Mouse (Mus musculus) intestine, postnatal 0 days (tissue): ENCODE measurements around the gene Taf1d. TPM values are rescaled to one million over a fixed set of nuclear protein-coding genes. Genes with fewer than 3 reads are reported as not detected.

Experiments
- ATAC-seq: fragments of 200-750 bp; cut with Nextera tagmentation; 2 replicates; pipeline ENCODE4 v1.8.0; 2017; ENCODE audit warnings: mild to moderate bottlenecking, moderate TSS enrichment, moderate library complexity
- H3K27ac ChIP-seq: fragments of 300-500 bp; sonication (generic); 2 replicates; pipeline ENCODE4 v1.5.1; 2014; ENCODE audit warnings: mild to moderate bottlenecking, low read depth, low read length, moderate library complexity
- H3K27me3 ChIP-seq: fragments of 300-500 bp; sonication (generic); replicated peaks from 2 replicates; pipeline ENCODE4 v1.6.1; 2014; ENCODE audit warnings: low read length, mixed read lengths; ENCODE audit not compliant: control insufficient read depth, insufficient read depth
- H3K36me3 ChIP-seq: fragments of 300-500 bp; sonication (generic); 2 replicates; pipeline ENCODE4 v1.6.1; 2014; ENCODE audit warnings: mild to moderate bottlenecking, moderate library complexity; ENCODE audit not compliant: control insufficient read depth, insufficient read depth
- H3K4me1 ChIP-seq: fragments of 300-500 bp; sonication (generic); replicated peaks from 2 replicates; pipeline ENCODE4 v1.6.1; 2014; ENCODE audit warnings: antibody characterized with exemption, low read length, mixed read lengths; ENCODE audit not compliant: control insufficient read depth, insufficient read depth
- H3K4me2 ChIP-seq: fragments of 300-500 bp; sonication (generic); replicated peaks from 2 replicates; pipeline ENCODE4 v1.6.1; 2014; ENCODE audit warnings: low read depth, mild to moderate bottlenecking, moderate library complexity
- H3K4me3 ChIP-seq: fragments of 300-500 bp; sonication (generic); 2 replicates; pipeline ENCODE4 v1.5.1; 2014; ENCODE audit warnings: low read depth, low read length
- H3K9ac ChIP-seq: fragments of 300-500 bp; sonication (generic); 2 replicates; pipeline ENCODE4 v1.6.1; 2014; ENCODE audit warnings: mild to moderate bottlenecking, low read depth, low read length
- H3K9me3 ChIP-seq: fragments of 300-500 bp; sonication (generic); 2 replicates; pipeline ENCODE4 v1.6.1; 2016; ENCODE audit warnings: mixed run types; ENCODE audit not compliant: control insufficient read depth
- CTCF ChIP-seq: sonication (generic); IDR thresholded peaks from 2 replicates; pipeline ENCODE4 v1.5.1; 2016; ENCODE audit warnings: low read depth, mild to moderate bottlenecking, control low read depth, antibody characterized with exemption, moderate library complexity
- WGBS: fragments of 180-500 bp; shearing (Covaris S2); extraction: QIAGEN DNeasy Blood & Tissue Kit; methylation state at CpG from one replicate; pipeline ENCODE4 v1.1.7; 2014; 5-methylcytosine and 5-hydroxymethylcytosine counted together
- polyA plus RNA-seq: library from polyadenylated mRNA; unstranded; fragments of >200 nt; fragmentation: Nextera tagmentation; extraction: Ambion mirVana; gene quantifications from 2 replicates; pipeline ENCODE4 v1.2.1, GENCODE M21; 2015

The Taf1d gene
- polyA plus RNA-seq, 1 experiment from 2014 or later, result 41.5 TPM

DNA sequence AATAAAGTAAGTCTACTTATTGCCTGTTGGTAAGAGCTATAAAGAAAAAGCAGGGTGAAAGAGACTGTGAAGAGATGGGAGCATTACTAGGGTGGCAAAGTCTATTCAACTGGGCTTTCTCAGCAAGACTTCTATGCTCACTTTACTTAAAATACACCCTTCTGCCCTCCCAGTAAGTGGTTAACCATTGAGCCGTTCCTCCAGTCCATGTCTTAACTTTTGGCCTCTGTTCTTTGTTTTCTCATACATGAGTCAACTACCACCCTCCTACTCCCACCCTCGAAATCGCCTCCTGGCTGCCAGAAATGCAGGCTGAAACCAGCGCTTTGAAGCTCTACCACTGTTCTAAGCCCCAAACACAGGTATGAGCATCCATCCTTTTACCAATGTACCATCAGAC, 31.8 kb downstream of the Taf1d start:
- H3K4me2 ChIP-seq, result no peak overlapping the region
- no peak for ATAC-seq
- H3K4me3 ChIP-seq, result no peak overlapping the region
- H3K27me3 ChIP-seq, result no peaks in the 10 kb centered on the region
- TF ChIP-seq CTCF, result no peak
- H3K9ac ChIP-seq, result no peak overlapping the region
- H3K4me1 ChIP-seq, result no peaks in the 10 kb centered on the region
- H3K27ac ChIP-seq, result no peak overlapping the region
- H3K9me3 ChIP-seq, result no peaks in the 10 kb centered on the region
- H3K36me3 ChIP-seq, result peaks cover 57% of the 10 kb centered on the region
- WGBS, result 89% methylated on average over 4 of the region's 4 CpGs

DNA sequence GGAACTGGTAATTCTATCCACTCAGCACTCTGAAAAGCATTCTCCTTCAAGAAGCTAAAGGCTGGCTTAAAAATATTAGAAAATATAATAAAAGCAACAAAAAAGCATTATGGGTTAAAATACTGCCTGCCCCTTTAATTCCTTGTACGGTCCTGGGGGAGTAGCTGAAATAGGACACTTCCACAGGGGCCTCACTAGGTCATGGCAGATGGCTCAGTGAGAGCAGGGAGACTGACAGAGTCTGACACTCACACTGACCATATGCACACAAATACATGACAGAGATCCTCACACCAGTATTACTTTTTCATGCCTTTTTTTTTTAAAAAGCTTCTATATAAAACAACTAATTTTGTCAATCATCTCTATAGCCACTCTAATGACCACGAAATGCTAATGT, 43.9 kb downstream of the Taf1d start:
- Histone ChIP-seq H3K36me3 (peaks cover 32% of the 10 kb centered on the region), H3K27ac (no peak overlapping the region), H3K4me1 (no peaks in the 10 kb centered on the region), H3K4me3 (no peak overlapping the region), H3K4me2 (no peak overlapping the region), H3K27me3 (no peaks in the 10 kb centered on the region), H3K9ac (no peak overlapping the region), H3K9me3 (no peaks in the 10 kb centered on the region)
- no peak for ATAC-seq
- no peak for TF ChIP-seq CTCF
- 80% methylated on average over 2 of the region's 2 CpGs for WGBS

DNA sequence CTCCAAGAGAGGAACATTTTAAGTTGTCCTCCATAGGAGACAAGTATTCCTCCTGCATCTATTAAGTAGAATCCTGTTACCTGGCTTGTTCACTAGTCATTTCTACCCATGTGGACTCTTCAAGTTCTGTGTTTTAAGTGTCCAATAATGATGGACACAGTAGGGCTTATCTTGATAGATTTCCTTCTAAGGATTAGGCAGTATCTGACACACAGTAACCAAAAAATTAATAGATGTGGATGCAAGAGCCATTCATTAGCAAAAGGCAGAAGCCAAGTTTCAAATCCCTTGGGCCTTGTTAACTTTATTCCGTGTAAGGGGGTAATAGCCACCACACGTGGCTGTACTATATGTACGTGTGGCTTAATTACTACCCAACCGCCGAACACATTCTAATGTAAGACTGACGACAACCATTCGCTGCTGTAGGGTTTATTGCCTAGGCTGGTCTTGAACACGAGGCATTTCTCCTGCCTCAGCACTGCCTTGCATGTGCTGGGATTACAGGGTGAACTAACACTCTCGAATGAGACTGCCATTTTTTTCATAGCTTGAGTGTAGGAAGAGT, 51.0 kb downstream of the Taf1d start:
- Histone ChIP-seq H3K36me3 (no peaks in the 10 kb centered on the region; the same call in 1 of the 2 replicates), H3K4me2 (peak overlapping the region; percentile 77), H3K9me3 (no peaks in the 10 kb centered on the region), H3K27ac (peak overlapping the region; percentile 78), H3K9ac (peak overlapping the region; percentile 79), H3K4me3 (peak overlapping the region; percentile 93), H3K4me1 (0 out of 2 replicates have a peak, but pooled peaks cover 3% of the 10 kb centered on the region), H3K27me3 (no peaks in the 10 kb centered on the region)
- no peak for TF ChIP-seq CTCF
- WGBS, result 0% methylated on average over 9 of the region's 9 CpGs
- ATAC-seq, result no peak

DNA sequence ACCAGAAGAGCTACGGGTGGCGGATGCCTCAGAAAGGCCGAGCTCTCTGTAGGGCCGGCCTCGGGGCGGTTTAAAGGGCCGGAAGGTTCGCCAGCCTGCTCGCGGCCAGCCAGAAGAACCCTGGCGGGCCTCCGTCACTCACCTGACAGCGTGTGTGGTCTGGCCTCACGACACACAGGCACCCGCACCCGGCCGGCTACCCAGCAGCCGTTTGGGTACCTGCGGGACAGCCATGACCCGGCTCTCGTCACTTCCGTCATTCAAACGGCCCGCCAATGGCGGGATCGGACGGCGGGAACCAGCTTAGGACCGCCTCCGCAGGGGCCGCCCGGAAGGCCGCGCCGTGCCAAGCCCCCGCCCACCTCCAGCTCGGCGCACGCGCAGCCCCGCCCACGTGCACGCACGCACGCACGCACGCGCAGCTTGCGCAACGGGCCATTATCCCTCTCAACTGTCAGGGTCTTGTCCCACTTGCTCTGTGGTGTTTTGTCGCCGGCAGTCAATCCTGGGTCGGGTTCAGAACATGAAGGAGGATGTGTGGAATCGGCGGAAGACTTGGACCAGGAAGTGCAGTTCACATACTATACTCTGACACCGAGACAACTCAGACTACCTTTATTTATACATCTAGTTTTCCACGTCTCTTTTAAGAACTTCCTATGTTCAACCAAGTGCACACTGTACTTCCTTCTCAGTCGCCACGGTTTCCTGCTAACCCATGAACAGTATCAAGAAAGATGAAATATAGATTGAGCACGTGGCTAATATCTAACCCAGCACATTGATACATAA, 51.7 kb downstream of the Taf1d start, which contains the start of gene Cep295:
TSS of gene Cep295 (minus strand) at position 305 of the 792 bp plus-strand sequence.
- H3K36me3 ChIP-seq, result no peaks in the 10 kb centered on the region
- ATAC-seq, result peak; percentile 100
- peak within 1 kb of the TSS; percentile 79 for H3K9ac ChIP-seq
- peak within 1 kb of the TSS; percentile 78 for H3K27ac ChIP-seq
- TF ChIP-seq CTCF, result no peak
- H3K27me3 ChIP-seq, result no peaks in the 10 kb centered on the region
- WGBS, result 2% methylated on average over 60 of the region's 60 CpGs
- H3K4me2 ChIP-seq, result peak within 1 kb of the TSS; percentile 77
- 0 out of 2 replicates have a peak, but pooled peaks cover 3% of the 10 kb centered on the region for H3K4me1 ChIP-seq
- H3K9me3 ChIP-seq, result no peaks in the 10 kb centered on the region
- peak within 1 kb of the TSS; percentile 93 for H3K4me3 ChIP-seq

DNA sequence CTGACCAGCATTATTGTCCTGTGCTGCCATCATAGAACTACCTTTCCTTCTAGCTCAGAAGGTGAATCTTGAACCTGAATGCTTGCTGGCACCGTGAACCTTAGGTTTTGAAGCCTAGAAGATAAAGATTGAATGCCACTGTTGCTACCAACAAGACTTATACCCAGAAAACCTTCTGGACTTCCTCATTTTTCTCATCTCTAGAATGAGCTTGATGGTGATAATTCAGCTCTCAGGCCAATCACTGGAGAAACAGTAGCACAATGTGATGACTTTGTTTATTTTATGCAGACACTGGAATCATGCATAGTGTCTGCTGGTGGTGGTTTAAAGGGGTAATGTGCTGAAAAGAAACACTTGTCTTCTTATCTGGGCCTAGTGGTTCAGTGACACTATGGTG, 58.8 kb downstream of the Taf1d start:
- H3K4me1 ChIP-seq, result no peaks in the 10 kb centered on the region
- no peak overlapping the region for H3K9ac ChIP-seq
- H3K9me3 ChIP-seq, result no peaks in the 10 kb centered on the region
- TF ChIP-seq CTCF, result no peak
- H3K27me3 ChIP-seq, result no peaks in the 10 kb centered on the region
- H3K36me3 ChIP-seq, result no peaks in the 10 kb centered on the region
- no peak for ATAC-seq
- 68% methylated on average over 1 of the region's 1 CpGs for WGBS
- H3K4me3 ChIP-seq, result no peak overlapping the region
- H3K27ac ChIP-seq, result no peak overlapping the region
- no peak overlapping the region for H3K4me2 ChIP-seq

DNA sequence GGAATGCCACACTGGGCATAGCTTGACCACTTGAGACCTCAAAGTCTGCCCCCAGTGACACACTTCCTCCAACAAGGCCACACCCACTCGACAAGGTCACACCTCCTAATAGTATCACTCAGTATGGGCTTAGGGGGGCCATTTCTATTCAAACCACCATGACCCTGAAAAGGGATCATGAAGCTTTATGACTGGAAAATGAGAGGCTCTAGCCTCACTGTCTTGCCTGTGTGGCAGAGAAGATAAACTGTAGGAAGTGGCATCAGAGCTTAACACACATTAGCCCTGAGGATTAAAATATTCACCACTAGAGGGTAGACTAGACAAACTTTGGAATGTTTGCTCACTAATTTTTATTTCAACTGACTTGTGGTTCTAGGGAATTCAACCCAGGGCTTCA, 59.8 kb downstream of the Taf1d start:
- 0 out of 2 replicates have a peak, but pooled peaks have one; percentile 19 for ATAC-seq
- Histone ChIP-seq H3K27ac (no peak overlapping the region), H3K4me3 (no peak overlapping the region), H3K9me3 (no peaks in the 10 kb centered on the region), H3K36me3 (no peaks in the 10 kb centered on the region), H3K27me3 (no peaks in the 10 kb centered on the region), H3K9ac (no peak overlapping the region), H3K4me2 (no peak overlapping the region), H3K4me1 (no peaks in the 10 kb centered on the region)
- WGBS, result 90% methylated on average over 1 of the region's 1 CpGs
- TF ChIP-seq CTCF, result peak; percentile 74
